Mouse (Mus musculus): ENCODE data around the gene Hp1bp3. TPM values are rescaled to one million over a fixed set of nuclear protein-coding genes. Genes with fewer than 3 reads are reported as not detected.

The Hp1bp3 gene
- total RNA-seq, 1 experiment from 2014 or later = 97.8 TPM

- no peak for ATAC-seq (replicated peaks; ENCODE audit: insufficient number of reproducible peaks, low FRiP score, low TSS enrichment, poor library complexity, severe bottlenecking)
Measured at GRCm38 (mm10) chr4:138286411-138286810, 70.3 kb downstream of the Hp1bp3 start.

- ATAC-seq (replicated peaks; ENCODE audit: insufficient number of reproducible peaks, low FRiP score, low TSS enrichment, poor library complexity, severe bottlenecking) = peak; percentile 40; the same call in 1 of the 2 replicates
Measured at GRCm38 (mm10) chr4:138288691-138289090, 72.6 kb downstream of the Hp1bp3 start.

GRCm38 (mm10) chr4:138292028-138292427 lies 75.9 kb downstream of the Hp1bp3 start:
- no peak for ATAC-seq (replicated peaks; ENCODE audit: insufficient number of reproducible peaks, low FRiP score, low TSS enrichment, poor library complexity, severe bottlenecking)

- ATAC-seq (replicated peaks; ENCODE audit: insufficient number of reproducible peaks, low FRiP score, low TSS enrichment, poor library complexity, severe bottlenecking) = no peak
Measured at GRCm38 (mm10) chr4:138293261-138293948, 77.3 kb downstream of the Hp1bp3 start.

- ATAC-seq (replicated peaks; ENCODE audit: insufficient number of reproducible peaks, low FRiP score, low TSS enrichment, poor library complexity, severe bottlenecking) = no peak
Measured at GRCm38 (mm10) chr4:138293949-138294550, 78.0 kb downstream of the Hp1bp3 start.

Other genes with a start within 250 kb of the Hp1bp3 start
- gene Eif4g3, start 223.3 kb upstream of the Hp1bp3 start, total RNA-seq (2017) = 94.4 to 146 TPM (median 114 TPM) in 3 replicates
- gene Sh2d5, start 34.1 kb downstream of the Hp1bp3 start, total RNA-seq (2017) = not detected in 3 replicates
- 0.57 to 0.85 TPM in 2 of 3 replicates, not detected in the other for gene Kif17, start 34.1 kb downstream of the Hp1bp3 start, total RNA-seq (2017)
- 51.8 to 63.8 TPM (median 53.8 TPM) in 3 replicates for gene Ddost, start 88.4 kb downstream of the Hp1bp3 start, total RNA-seq (2017)
- 61.5 to 65.7 TPM (median 63.1 TPM) in 3 replicates for gene Pink1, start 110.0 kb downstream of the Hp1bp3 start, total RNA-seq (2017)
- gene Cda, start 151.7 kb downstream of the Hp1bp3 start, total RNA-seq (2017) = not detected in 3 replicates
- not detected in 3 replicates for gene Fam43b, start 180.2 kb downstream of the Hp1bp3 start, total RNA-seq (2017)
- 10.8 to 12.0 TPM (median 11.9 TPM) in 3 replicates for gene Mul1, start 218.4 kb downstream of the Hp1bp3 start, total RNA-seq (2017)
- gene Camk2n1, start 238.0 kb downstream of the Hp1bp3 start, total RNA-seq (2017) = 10.8 to 19.2 TPM (median 11.3 TPM) in 3 replicates